Mouse (Mus musculus): ENCODE measurements at regions not wholly inside any gene's neighbourhood (a gene's known extent, or its start where the extent isn't known, plus 50 kb on each side); places are given as distances from the start of the nearest gene placed in this dataset.

DNA sequence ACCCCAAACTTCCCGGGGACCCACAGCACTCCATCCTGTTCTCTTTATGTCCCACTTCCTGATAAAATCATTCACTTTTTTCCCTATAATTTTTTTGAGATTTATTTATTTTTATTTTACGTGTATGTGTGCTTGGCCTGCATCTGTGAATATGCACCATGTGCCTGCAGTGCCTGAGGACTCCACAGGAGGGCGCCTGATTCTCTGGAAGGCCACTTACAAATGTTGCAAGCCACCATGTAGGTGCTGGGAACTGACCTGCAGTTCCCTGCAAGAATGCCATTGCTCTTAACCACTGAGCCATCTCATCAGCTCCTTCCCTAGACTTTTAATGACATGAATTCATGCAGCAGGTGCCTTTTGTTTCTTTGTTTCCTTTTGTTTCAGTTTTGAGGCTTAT is 134.9 kb upstream of the Zfp64 start:
- H3K4me2 ChIP-seq (ENCODE audit: low read depth, low read length), result no peak overlapping the region
- H3K4me3 ChIP-seq (ENCODE audit: low read depth, low read length), result no peak overlapping the region
- 75% methylated on average over 3 of the region's 3 CpGs for WGBS
- H3K9ac ChIP-seq (replicated peaks; ENCODE audit: low read depth, low read length), result no peak overlapping the region
- no peaks in the 10 kb centered on the region for H3K27me3 ChIP-seq (ENCODE audit: control insufficient read depth, insufficient read depth, low read length)
- H3K4me1 ChIP-seq (ENCODE audit: control insufficient read depth, insufficient read depth, low read length), result no peaks in the 10 kb centered on the region
- H3K36me3 ChIP-seq (ENCODE audit: control insufficient read depth, insufficient read depth, low read length), result no peaks in the 10 kb centered on the region
- H3K27ac ChIP-seq (ENCODE audit: low read depth, low read length), result no peak overlapping the region
- no peaks in the 10 kb centered on the region for H3K9me3 ChIP-seq (ENCODE audit: control insufficient read depth, low read length)
- no peak for ATAC-seq (ENCODE audit: low read depth)

DNA sequence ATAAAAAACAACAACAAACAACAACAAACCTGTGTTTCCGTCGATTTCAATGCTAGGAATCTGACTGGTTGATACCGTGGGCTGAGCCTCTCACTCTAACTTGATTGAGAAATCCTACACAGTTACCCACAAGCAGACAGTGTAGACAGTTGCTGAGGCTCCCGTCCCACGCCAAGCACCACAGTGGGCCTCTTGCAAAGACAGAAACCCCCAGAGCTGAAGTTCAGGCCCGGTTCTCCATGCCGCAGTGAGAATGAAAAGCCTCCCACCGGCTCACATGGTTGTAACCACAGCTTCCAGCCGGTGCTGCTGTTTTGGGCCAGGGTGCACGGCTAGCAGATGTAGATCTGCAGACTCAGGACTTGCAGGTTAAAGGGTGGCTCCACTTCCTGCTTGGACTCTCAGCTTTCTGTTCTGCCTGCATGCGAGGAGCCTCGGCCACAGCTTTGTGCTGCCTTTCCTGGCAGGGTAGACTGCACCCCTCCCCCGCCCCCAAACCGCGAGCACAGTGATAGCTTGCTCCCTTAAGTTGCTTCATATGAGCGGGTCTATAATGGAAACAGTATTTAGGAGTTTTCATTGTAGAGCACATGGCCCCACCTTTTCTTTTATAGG is 133.6 kb upstream of the Zfp64 start:
- no peak overlapping the region for H3K27ac ChIP-seq (ENCODE audit: low read depth, low read length)
- 82% methylated on average over 16 of the region's 16 CpGs for WGBS
- no peak overlapping the region for H3K4me3 ChIP-seq (ENCODE audit: low read depth, low read length)
- H3K9me3 ChIP-seq (ENCODE audit: control insufficient read depth, low read length), result no peaks in the 10 kb centered on the region
- H3K36me3 ChIP-seq (ENCODE audit: control insufficient read depth, insufficient read depth, low read length), result no peaks in the 10 kb centered on the region
- no peak overlapping the region for H3K4me2 ChIP-seq (ENCODE audit: low read depth, low read length)
- no peaks in the 10 kb centered on the region for H3K4me1 ChIP-seq (ENCODE audit: control insufficient read depth, insufficient read depth, low read length)
- no peaks in the 10 kb centered on the region for H3K27me3 ChIP-seq (ENCODE audit: control insufficient read depth, insufficient read depth, low read length)
- no peak overlapping the region for H3K9ac ChIP-seq (replicated peaks; ENCODE audit: low read depth, low read length)
- no peak for ATAC-seq (ENCODE audit: low read depth)

DNA sequence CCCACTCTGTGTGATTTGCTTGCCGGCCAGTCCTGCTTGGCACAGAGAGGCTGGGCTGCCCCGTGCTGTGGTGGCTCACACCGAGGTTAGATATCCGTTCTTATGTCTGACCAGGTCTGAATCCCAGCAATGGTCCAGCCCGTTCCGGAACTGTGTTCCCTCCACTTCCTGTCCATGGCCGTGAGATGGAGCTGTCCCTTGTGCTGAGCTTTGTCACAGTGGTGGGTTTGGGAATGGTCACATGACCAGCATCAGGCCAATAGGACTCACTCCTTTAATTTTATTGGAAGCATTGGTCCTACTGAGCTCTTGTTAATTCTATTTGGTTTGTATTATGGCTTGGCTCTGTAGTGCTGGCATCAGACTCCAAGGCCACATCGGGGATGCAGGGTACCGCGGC is 132.9 kb upstream of the Zfp64 start:
- Histone ChIP-seq H3K4me2 (ENCODE audit: low read depth, low read length) (no peak overlapping the region), H3K4me3 (ENCODE audit: low read depth, low read length) (no peak overlapping the region), H3K27ac (ENCODE audit: low read depth, low read length) (no peak overlapping the region), H3K36me3 (ENCODE audit: control insufficient read depth, insufficient read depth, low read length) (no peaks in the 10 kb centered on the region), H3K4me1 (ENCODE audit: control insufficient read depth, insufficient read depth, low read length) (no peaks in the 10 kb centered on the region), H3K27me3 (ENCODE audit: control insufficient read depth, insufficient read depth, low read length) (no peaks in the 10 kb centered on the region), H3K9ac (replicated peaks; ENCODE audit: low read depth, low read length) (no peak overlapping the region), H3K9me3 (ENCODE audit: control insufficient read depth, low read length) (no peaks in the 10 kb centered on the region)
- no peak for ATAC-seq (ENCODE audit: low read depth)
- 93% methylated on average over 10 of the region's 10 CpGs for WGBS

DNA sequence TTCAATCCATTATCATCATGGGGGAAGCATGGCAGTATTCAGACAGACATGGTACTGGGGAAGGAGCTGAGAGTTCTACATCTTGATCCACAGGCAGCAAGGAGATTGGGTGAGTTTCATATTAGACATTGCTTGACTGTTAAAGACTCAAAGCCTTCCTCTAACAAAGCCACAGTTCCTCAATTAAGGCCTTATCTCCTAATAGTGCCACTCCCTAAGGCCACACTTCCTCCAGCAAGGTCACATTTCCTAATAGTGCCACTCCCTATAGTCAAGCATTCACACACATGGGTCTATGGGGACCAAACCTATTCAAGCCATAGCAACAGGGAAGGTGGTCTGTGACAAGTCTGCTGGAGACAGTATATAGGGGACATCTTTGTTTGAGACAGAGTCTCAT is 115.9 kb upstream of the Zfp64 start:
- Histone ChIP-seq H3K36me3 (ENCODE audit: control insufficient read depth, insufficient read depth, low read length) (no peaks in the 10 kb centered on the region), H3K4me2 (ENCODE audit: low read depth, low read length) (no peak overlapping the region), H3K27me3 (ENCODE audit: control insufficient read depth, insufficient read depth, low read length) (no peaks in the 10 kb centered on the region), H3K4me3 (ENCODE audit: low read depth, low read length) (no peak overlapping the region), H3K27ac (ENCODE audit: low read depth, low read length) (no peak overlapping the region), H3K9me3 (ENCODE audit: control insufficient read depth, low read length) (0 out of 2 replicates have a peak, but pooled peaks cover 3% of the 10 kb centered on the region), H3K9ac (replicated peaks; ENCODE audit: low read depth, low read length) (no peak overlapping the region), H3K4me1 (ENCODE audit: control insufficient read depth, insufficient read depth, low read length) (no peaks in the 10 kb centered on the region)
- no peak for ATAC-seq (ENCODE audit: low read depth)

DNA sequence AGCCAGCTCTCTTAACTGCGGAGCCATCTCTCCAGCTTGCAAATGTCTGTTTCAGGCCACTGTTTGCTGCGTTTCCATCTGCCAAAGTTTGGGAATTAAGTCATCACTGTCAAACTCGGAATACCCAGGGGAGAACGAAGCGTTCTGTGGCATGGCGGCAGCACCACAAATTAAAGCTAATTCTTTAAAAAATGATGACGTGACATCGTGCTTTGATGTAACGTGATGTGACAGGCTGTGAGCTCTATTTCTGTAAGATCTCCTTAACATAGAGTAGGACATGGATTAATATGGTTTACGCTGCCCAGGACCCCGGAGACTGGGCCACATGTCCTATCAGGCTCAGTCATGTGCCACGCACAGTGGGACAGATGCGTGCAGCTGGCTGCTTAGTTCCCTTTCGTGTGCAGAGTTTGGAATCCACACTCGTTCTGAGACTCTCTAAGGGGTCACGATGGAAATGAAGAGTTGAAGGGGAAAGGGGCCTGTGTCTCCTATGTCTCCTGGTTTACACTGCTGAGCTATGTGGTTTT is 109.8 kb upstream of the Zfp64 start:
- H3K4me3 ChIP-seq (ENCODE audit: low read depth, low read length), result no peak overlapping the region
- no peak overlapping the region for H3K27ac ChIP-seq (ENCODE audit: low read depth, low read length)
- no peaks in the 10 kb centered on the region for H3K36me3 ChIP-seq (ENCODE audit: control insufficient read depth, insufficient read depth, low read length)
- 0 out of 2 replicates have a peak, but pooled peaks cover 4% of the 10 kb centered on the region for H3K4me1 ChIP-seq (ENCODE audit: control insufficient read depth, insufficient read depth, low read length)
- ATAC-seq (ENCODE audit: low read depth), result no peak
- H3K9me3 ChIP-seq (ENCODE audit: control insufficient read depth, low read length), result no peaks in the 10 kb centered on the region
- no peak overlapping the region for H3K4me2 ChIP-seq (ENCODE audit: low read depth, low read length)
- no peaks in the 10 kb centered on the region for H3K27me3 ChIP-seq (ENCODE audit: control insufficient read depth, insufficient read depth, low read length)
- no peak overlapping the region for H3K9ac ChIP-seq (replicated peaks; ENCODE audit: low read depth, low read length)
- 94% methylated on average over 16 of the region's 16 CpGs for WGBS

DNA sequence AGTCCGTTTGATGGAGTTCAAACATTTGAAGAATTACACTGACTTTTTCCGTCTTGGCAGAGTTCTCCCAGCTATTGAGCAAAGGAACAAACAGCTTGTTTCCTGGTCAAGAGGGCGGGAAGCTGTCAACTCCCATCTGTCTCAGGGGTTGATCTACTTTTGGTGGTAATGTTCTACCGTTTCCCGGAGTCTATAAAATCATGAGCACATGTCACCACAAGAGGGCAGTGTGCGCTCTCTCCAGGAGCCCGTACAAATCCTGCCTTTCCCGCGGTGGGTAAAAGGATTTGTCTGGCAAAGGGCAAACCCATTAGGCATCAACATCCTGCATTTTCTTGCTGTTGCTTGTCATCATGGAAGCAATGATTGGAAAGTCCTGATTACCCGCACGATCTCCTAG is 106.1 kb upstream of the Zfp64 start:
- Histone ChIP-seq H3K27me3 (ENCODE audit: control insufficient read depth, insufficient read depth, low read length) (no peaks in the 10 kb centered on the region), H3K4me3 (ENCODE audit: low read depth, low read length) (no peak overlapping the region), H3K9me3 (ENCODE audit: control insufficient read depth, low read length) (no peaks in the 10 kb centered on the region), H3K4me2 (ENCODE audit: low read depth, low read length) (no peak overlapping the region), H3K36me3 (ENCODE audit: control insufficient read depth, insufficient read depth, low read length) (no peaks in the 10 kb centered on the region), H3K27ac (ENCODE audit: low read depth, low read length) (no peak overlapping the region; the same call in 1 of the 2 replicates), H3K4me1 (ENCODE audit: control insufficient read depth, insufficient read depth, low read length) (0 out of 2 replicates have a peak, but pooled peaks cover 4% of the 10 kb centered on the region), H3K9ac (replicated peaks; ENCODE audit: low read depth, low read length) (no peak overlapping the region)
- 10% methylated on average over 11 of the region's 11 CpGs for WGBS
- ATAC-seq (ENCODE audit: low read depth), result no peak

DNA sequence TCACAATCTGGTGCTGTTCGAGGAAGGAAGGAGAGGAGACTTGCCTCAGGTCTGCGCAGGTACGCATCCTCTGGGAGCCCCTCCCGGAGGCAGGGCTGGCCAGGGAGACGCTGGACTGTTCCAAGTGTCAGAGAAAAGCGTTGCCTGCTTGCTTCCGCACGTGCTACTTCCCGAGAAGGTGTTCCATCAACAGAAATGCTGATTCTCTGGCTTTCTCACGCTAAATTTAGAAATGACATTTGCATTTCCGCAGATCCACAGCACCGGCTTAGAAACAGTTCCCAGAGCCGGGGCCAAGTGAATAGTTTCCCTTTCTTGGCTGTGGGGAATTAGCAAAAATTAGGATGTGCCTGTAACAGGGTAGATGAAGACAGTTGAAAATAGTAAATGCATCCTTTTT is 105.1 kb upstream of the Zfp64 start:
- no peaks in the 10 kb centered on the region for H3K27me3 ChIP-seq (ENCODE audit: control insufficient read depth, insufficient read depth, low read length)
- H3K36me3 ChIP-seq (ENCODE audit: control insufficient read depth, insufficient read depth, low read length), result no peaks in the 10 kb centered on the region
- ATAC-seq (ENCODE audit: low read depth), result no peak

DNA sequence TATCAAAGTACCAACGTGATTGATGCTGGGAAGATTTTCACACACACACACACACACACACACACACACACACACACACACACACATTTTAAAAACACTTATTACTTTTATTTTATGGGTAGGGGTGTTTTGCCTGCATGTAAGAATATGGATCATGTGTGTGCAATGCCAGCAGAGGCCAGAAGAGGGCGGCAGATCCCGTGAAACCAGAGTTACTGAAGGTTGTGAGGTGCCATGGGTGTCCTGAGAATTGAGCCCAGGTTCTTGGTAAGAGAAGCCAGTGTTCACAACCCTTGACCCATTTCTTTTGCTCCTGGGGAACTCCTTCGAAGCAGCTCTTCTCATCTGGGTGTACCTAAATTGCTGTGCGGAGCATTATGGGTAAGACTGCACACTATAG is 102.4 kb upstream of the Zfp64 start:
- 0 out of 2 replicates have a peak, but pooled peaks cover 4% of the 10 kb centered on the region for H3K4me1 ChIP-seq (ENCODE audit: control insufficient read depth, insufficient read depth, low read length)
- no peak overlapping the region for H3K9ac ChIP-seq (replicated peaks; ENCODE audit: low read depth, low read length)
- H3K4me2 ChIP-seq (ENCODE audit: low read depth, low read length), result no peak overlapping the region
- no peaks in the 10 kb centered on the region for H3K36me3 ChIP-seq (ENCODE audit: control insufficient read depth, insufficient read depth, low read length)
- H3K27ac ChIP-seq (ENCODE audit: low read depth, low read length), result no peak overlapping the region
- 74% methylated on average over 5 of the region's 5 CpGs for WGBS
- H3K27me3 ChIP-seq (ENCODE audit: control insufficient read depth, insufficient read depth, low read length), result no peaks in the 10 kb centered on the region
- 0 out of 2 replicates have a peak, but pooled peaks cover 3% of the 10 kb centered on the region for H3K9me3 ChIP-seq (ENCODE audit: control insufficient read depth, low read length)
- no peak overlapping the region for H3K4me3 ChIP-seq (ENCODE audit: low read depth, low read length)
- ATAC-seq (ENCODE audit: low read depth), result no peak

More for the DNA sequence above, 105.1 kb upstream of the Zfp64 start:
- H3K4me1 ChIP-seq (ENCODE audit: control insufficient read depth, insufficient read depth, low read length), result 0 out of 2 replicates have a peak, but pooled peaks cover 4% of the 10 kb centered on the region
- no peak overlapping the region for H3K4me3 ChIP-seq (ENCODE audit: low read depth, low read length)
- no peak overlapping the region for H3K27ac ChIP-seq (ENCODE audit: low read depth, low read length)
- no peak overlapping the region for H3K4me2 ChIP-seq (ENCODE audit: low read depth, low read length)
- no peak overlapping the region for H3K9ac ChIP-seq (replicated peaks; ENCODE audit: low read depth, low read length)
- H3K9me3 ChIP-seq (ENCODE audit: control insufficient read depth, low read length), result no peaks in the 10 kb centered on the region
- WGBS, result 68% methylated on average over 13 of the region's 13 CpGs

DNA sequence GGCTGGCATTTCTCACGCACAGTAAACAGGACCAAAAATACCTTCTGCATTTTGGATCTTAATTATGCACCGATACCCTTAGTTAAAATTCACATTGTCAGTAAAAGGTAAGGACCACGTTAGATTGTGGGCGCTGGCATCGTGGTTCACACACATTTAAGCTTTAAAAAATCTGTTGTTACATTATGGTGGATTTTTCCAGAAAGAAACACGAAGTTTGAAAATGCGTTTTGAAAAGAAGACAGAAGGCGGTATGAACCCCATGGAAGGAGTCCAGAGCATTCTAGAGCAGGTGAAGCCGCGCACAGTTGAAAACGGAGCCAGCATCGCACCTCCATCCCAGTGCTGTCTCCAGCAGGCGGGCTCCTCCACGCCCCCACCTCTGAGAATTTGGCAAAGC is 94.6 kb upstream of the Zfp64 start:
- Histone ChIP-seq H3K27ac (ENCODE audit: low read depth, low read length) (no peak overlapping the region), H3K9me3 (ENCODE audit: control insufficient read depth, low read length) (0 out of 2 replicates have a peak, but pooled peaks cover 3% of the 10 kb centered on the region), H3K36me3 (ENCODE audit: control insufficient read depth, insufficient read depth, low read length) (no peaks in the 10 kb centered on the region), H3K4me1 (ENCODE audit: control insufficient read depth, insufficient read depth, low read length) (no peaks in the 10 kb centered on the region), H3K27me3 (ENCODE audit: control insufficient read depth, insufficient read depth, low read length) (no peaks in the 10 kb centered on the region), H3K9ac (replicated peaks; ENCODE audit: low read depth, low read length) (no peak overlapping the region), H3K4me3 (ENCODE audit: low read depth, low read length) (no peak overlapping the region), H3K4me2 (ENCODE audit: low read depth, low read length) (no peak overlapping the region)
- 92% methylated on average over 14 of the region's 14 CpGs for WGBS
- ATAC-seq (ENCODE audit: low read depth), result no peak

Data from neural tube, embryonic 14.5 days (tissue).